Mouse (Mus musculus): ENCODE data around the gene Rps17. TPM values are rescaled to one million over a fixed set of nuclear protein-coding genes. Genes with fewer than 3 reads are reported as not detected.

The Rps17 gene
- polyA plus RNA-seq, 1 experiment from 2014 or later: 1,194 TPM

DNA sequence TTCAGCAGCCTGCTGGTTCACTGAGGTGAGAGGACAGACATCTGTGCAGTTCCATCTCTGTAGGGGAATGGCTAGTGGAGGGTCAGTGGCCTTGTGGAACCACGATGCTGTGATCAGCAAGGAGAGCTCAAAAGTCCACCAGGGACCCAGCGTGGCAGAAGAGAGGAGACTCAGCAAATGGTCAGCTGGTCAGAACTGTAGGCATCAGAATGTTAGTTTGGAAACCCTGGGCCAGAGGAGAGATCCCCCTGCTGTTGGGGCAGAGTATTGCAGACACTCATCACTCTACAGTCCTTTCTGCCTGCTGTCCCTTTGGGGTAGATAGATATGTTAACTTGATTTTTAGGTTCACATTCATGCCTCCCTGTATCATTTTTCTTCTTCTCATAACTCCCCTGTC lies 41.4 kb downstream of the Rps17 start:
- Histone ChIP-seq H3K4me3 (no peak overlapping the region), H3K27ac (no peak overlapping the region), H3K4me2 (no peak overlapping the region), H3K4me1 (no peaks in the 10 kb centered on the region), H3K27me3 (no peaks in the 10 kb centered on the region), H3K36me3 (no peaks in the 10 kb centered on the region), H3K9ac (no peak overlapping the region), H3K9me3 (no peaks in the 10 kb centered on the region)
- ATAC-seq (ENCODE audit: borderline replicate concordance, extremely low read depth, low FRiP score, low TSS enrichment): no peak
- 92% methylated on average over 2 of the region's 2 CpGs for WGBS

DNA sequence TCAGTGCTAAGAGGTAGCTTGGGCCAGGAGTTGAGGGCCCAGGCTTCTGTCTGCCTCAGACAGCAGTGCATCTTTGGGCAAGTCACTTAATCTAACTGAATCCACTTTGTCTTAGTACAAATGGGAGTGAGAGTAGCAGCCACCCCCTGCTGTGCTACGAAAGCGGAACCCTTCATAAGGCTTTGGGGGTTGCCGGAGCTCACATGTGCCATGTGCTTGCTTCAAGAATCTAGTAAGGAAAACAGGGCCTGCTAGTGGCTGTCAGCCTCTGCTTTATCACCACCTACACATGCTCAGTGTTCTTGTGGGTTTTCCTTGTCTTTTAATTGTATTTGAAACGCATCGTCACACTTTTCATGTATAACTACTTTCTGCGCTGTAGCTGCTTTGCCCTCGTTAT lies 43.7 kb downstream of the Rps17 start:
- Histone ChIP-seq H3K9ac (no peak overlapping the region), H3K4me3 (no peak overlapping the region), H3K4me1 (no peaks in the 10 kb centered on the region; the same call in 1 of the 2 replicates), H3K27me3 (no peaks in the 10 kb centered on the region), H3K9me3 (no peaks in the 10 kb centered on the region), H3K36me3 (no peaks in the 10 kb centered on the region), H3K4me2 (no peak overlapping the region), H3K27ac (no peak overlapping the region)
- ATAC-seq (ENCODE audit: borderline replicate concordance, extremely low read depth, low FRiP score, low TSS enrichment): no peak
- WGBS: 83% methylated on average over 7 of the region's 7 CpGs

DNA sequence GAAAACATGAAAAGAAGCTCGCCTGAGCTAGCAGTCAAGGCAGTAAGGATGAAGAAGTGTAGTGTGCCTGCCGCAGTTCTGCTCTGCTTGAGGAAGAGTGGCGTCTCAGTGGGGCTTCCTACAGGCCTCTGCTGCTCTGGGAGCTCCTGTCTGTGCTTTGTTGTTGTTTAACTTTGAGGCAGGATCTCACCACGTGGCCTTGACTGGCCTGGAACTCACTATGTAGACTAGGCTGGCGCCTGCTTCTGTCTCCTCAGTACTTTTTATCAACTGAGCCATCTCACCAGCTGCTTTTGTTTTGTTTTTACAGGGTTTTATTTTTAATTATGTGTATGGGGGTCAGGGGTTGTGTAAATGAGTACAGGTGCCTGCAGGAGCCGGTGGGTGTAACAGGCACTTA lies 46.8 kb downstream of the Rps17 start:
- Histone ChIP-seq H3K9me3 (no peaks in the 10 kb centered on the region), H3K27me3 (no peaks in the 10 kb centered on the region), H3K9ac (no peak overlapping the region), H3K4me2 (no peak overlapping the region), H3K36me3 (no peaks in the 10 kb centered on the region), H3K4me3 (no peak overlapping the region), H3K27ac (no peak overlapping the region), H3K4me1 (no peaks in the 10 kb centered on the region; the same call in 1 of the 2 replicates)
- no peak for ATAC-seq (ENCODE audit: borderline replicate concordance, extremely low read depth, low FRiP score, low TSS enrichment)
- WGBS: 26% methylated on average over 6 of the region's 6 CpGs

DNA sequence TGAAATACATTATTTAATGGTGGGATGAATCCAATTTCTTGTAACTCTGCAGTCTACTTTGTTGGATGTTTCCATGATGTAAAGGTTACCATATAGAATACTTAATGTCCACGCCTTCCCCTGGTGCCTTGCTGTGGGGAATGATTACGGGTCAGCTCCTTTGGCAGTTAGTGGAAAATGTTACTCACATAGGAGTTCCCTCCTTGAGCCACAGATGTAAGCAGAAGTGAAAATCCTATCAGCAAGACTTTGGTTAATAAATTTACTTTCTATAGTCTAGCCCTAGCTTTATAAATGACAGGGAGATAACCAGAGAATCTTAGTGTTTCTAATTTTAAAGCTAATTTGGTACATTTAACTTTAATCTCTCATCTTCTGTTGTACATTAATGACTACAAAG lies 49.9 kb downstream of the Rps17 start:
- H3K4me1 ChIP-seq: no peaks in the 10 kb centered on the region; the same call in 1 of the 2 replicates
- H3K4me3 ChIP-seq: no peak overlapping the region
- H3K9ac ChIP-seq: no peak overlapping the region
- H3K4me2 ChIP-seq: no peak overlapping the region
- ATAC-seq (ENCODE audit: borderline replicate concordance, extremely low read depth, low FRiP score, low TSS enrichment): no peak
- H3K27me3 ChIP-seq: no peaks in the 10 kb centered on the region
- no peak overlapping the region for H3K27ac ChIP-seq
- H3K36me3 ChIP-seq: no peaks in the 10 kb centered on the region
- no peaks in the 10 kb centered on the region for H3K9me3 ChIP-seq
- WGBS: 86% methylated on average over 2 of the region's 2 CpGs

Other genes starting within 250 kb of the Rps17 start
- gene Slc28a1, start 230.5 kb downstream of the Rps17 start, polyA plus RNA-seq (2015; fragmentation: Nextera tagmentation; extraction: Ambion mirVana): 0.10 TPM in 1 of 2 replicates, not detected in the other
- gene Pde8a, start 131.7 kb downstream of the Rps17 start, polyA plus RNA-seq (2015; fragmentation: Nextera tagmentation; extraction: Ambion mirVana): 5.1 and 5.2 TPM in 2 replicates
- 0.78 and 1.2 TPM in 2 replicates for gene Cpeb1, start 110.2 kb upstream of the Rps17 start, polyA plus RNA-seq (2015; fragmentation: Nextera tagmentation; extraction: Ambion mirVana)
- 0.55 and 0.98 TPM in 2 replicates for gene Ap3b2, start 148.7 kb upstream of the Rps17 start, polyA plus RNA-seq (2015; fragmentation: Nextera tagmentation; extraction: Ambion mirVana)
- gene BC048679, start 153.0 kb upstream of the Rps17 start, polyA plus RNA-seq (2015; fragmentation: Nextera tagmentation; extraction: Ambion mirVana): not detected in 2 replicates
- 1.6 and 1.8 TPM in 2 replicates for gene Fsd2, start 221.7 kb upstream of the Rps17 start, polyA plus RNA-seq (2015; fragmentation: Nextera tagmentation; extraction: Ambion mirVana)
- 4.9 and 5.6 TPM in 2 replicates for gene Whamm, start 226.0 kb upstream of the Rps17 start, polyA plus RNA-seq (2015; fragmentation: Nextera tagmentation; extraction: Ambion mirVana)